Mouse (Mus musculus): Measurements from ENCODE around the gene Olfr1347.
"Not testable (repeated sequence)": the region's sequence is repeated elsewhere in the genome, so short reads cannot be mapped to it uniquely, and the experiment has no call there.

- TF ChIP-seq CTCF, EP300 (IDR thresholded peaks at IDR 0.05; ENCODE audit: low read depth): not testable (repeated sequence)
Measured at GRCm38 (mm10) chr7:6477633-6478032, 21.9 kb downstream of the Olfr1347 start.

Measured in heart, postnatal 0 days (tissue).